Mouse (Mus musculus) ES-CJ7 (cell line): ENCODE measurements at regions not wholly inside any gene's neighbourhood (a gene's known extent, or its start where the extent isn't known, plus 50 kb on each side); places are given as distances from the start of the nearest gene placed in this dataset.

Experiments
- DNase-seq: peaks from one replicate; pipeline ENCODE4 v3.0.0; 2011; ENCODE audit warnings: low read depth, low spot score

GRCm38 (mm10) chr3:6681411-6681810 lies 61.2 kb upstream of the 1700008P02Rik start:
- DNase-seq = no peak

- DNase-seq = no peak
Measured at GRCm38 (mm10) chr3:6676382-6676781, 56.1 kb upstream of the 1700008P02Rik start.

- peak; percentile 9 for DNase-seq
Measured at GRCm38 (mm10) chr3:6675354-6675753, 55.1 kb upstream of the 1700008P02Rik start.
